Mouse (Mus musculus) ES-E14 (cell line): ENCODE measurements around the gene Gipc3.

Source experiments
- CHD2 ChIP-seq: IDR thresholded peaks from 2 replicates; pipeline ENCODE4 v1.6.1; 2014; ENCODE audit warnings: mild to moderate bottlenecking, low read depth, low read length, inconsistent platforms
- HCFC1 ChIP-seq: IDR thresholded peaks from 2 replicates; pipeline ENCODE4 v1.6.1; 2012; ENCODE audit warnings: low read length, inconsistent platforms, borderline replicate concordance; ENCODE audit not compliant: insufficient read depth
- MAFK ChIP-seq: IDR thresholded peaks from 2 replicates; pipeline ENCODE4 v1.6.1; 2014; ENCODE audit warnings: mild to moderate bottlenecking, low read depth, low read length, inconsistent platforms; ENCODE audit not compliant: insufficient read depth
- ZC3H11A ChIP-seq: IDR thresholded peaks from 2 replicates; pipeline ENCODE4 v1.6.1; 2012; ENCODE audit warnings: low read depth, mild to moderate bottlenecking, inconsistent platforms, low read length, borderline replicate concordance
- ZNF384 ChIP-seq: IDR thresholded peaks from 2 replicates; pipeline ENCODE4 v1.6.1; 2012; ENCODE audit warnings: low read depth, low read length, inconsistent platforms

GRCm38 (mm10) chr10:81292554-81293333 lies 50.3 kb downstream of the Gipc3 start, which contains the start of gene Pip5k1c:
- TF ChIP-seq HCFC1, result peak; percentile 60; the same call in 1 of the 2 replicates
- TF ChIP-seq ZNF384, result no peak
- TF ChIP-seq CHD2, result 0 out of 2 replicates have a peak, but pooled peaks have one; percentile 31
- TF ChIP-seq ZC3H11A, result no peak
- TF ChIP-seq MAFK, result no peak
